Mouse (Mus musculus) induced T-regulatory cell, adult 2 months (primary cell): ENCODE results near the gene Lsamp.

ENCODE experiments used
- DNase-seq: peaks from one replicate; pipeline ENCODE4 v3.0.0-alpha.2; 2012; ENCODE audit warnings: low read depth

The Lsamp gene

GRCm38 (mm10) chr16:40271859-40272258 is 287.7 kb downstream of the Lsamp start:
- no peak for DNase-seq

DNA sequence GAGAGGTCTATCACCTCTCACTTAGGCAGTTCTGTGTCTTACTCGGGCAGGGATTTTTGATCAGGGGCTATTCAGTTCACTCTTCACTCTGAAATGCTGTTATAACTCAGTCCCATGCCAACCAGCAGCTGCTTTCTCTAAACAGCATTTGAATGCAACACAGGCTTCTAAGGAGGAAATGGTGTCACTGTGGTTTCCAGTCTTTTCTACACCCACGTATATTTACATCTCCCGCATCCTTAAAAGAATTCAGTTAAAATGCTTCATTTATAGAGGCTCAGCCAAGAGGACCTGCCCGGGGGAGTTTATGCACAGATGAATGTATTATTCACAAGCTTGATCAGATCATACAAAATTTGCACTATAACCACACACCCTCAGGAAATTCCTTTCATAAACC is 306.0 kb downstream of the Lsamp start:
- DNase-seq: no peak

DNA sequence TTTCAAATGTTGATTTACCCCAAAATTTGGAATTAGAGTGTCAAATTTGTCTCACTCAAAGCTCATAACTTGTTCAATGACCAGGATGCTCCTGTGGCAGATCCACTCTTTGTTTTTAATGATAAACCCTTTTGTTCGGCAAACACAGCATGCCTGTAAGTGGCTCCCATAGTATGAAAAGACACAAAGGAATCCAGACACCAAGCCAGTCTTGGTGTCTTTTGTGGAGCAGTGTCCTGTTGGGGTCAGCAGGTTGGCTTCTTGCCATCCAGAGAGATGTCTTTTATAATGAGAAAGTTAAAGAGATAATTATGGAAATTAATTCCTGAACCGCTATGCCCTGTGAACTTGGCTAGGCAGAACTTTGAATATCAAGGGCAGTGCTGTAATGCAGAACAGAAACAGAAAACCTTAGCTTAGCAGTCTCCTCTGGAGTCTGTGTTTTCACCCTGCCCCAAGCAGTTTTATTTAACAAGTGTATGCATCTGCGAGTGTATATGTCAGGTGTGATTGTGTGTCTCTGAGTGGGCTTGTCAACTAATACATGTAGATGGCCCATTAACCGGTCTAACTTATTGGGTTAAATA is 310.2 kb downstream of the Lsamp start:
- DNase-seq: no peak

- no peak for DNase-seq
These were observed 311.1 kb downstream of the Lsamp start for GRCm38 (mm10) chr16:40295240-40295639.

DNA sequence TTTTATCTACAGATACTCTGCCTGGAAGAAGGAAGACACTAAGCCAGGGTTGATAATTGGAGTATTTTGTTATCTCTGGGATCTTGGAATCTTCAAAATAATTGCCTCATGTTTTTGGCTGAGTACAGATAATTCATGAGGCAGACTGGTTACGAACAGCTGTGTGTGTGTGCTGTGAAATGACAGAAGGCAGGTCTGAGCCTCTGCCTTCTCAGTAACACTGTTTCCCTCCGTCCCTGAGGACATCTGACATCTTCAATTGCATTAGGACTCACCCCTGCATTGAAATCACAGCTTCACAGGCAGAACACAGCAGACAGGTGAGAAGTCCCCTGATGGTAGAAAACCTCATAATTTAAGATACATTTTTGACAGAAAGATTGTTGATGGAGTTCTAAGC is 323.5 kb downstream of the Lsamp start:
- DNase-seq: no peak

DNA sequence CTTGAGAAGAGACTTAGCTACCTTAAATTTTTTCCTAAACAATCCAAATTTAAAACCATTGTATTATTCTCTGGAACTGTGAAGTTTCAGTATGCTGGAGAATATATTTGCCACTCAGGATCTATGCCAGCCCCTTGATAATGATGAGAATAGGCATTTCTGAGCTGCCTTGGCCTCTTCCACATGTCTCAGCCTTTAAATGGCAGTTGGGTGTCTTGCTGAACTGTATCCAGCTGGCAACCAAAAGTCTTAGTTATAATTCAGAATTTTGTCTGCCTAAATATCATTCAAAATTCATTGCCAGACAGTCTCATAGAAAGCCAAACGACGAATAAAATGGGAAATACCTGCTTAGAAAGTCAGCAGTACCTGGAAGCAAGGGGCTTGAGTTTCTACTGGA is 332.0 kb downstream of the Lsamp start:
- no peak for DNase-seq

GRCm38 (mm10) chr16:40324811-40325210 is 340.6 kb downstream of the Lsamp start:
- no peak for DNase-seq

DNA sequence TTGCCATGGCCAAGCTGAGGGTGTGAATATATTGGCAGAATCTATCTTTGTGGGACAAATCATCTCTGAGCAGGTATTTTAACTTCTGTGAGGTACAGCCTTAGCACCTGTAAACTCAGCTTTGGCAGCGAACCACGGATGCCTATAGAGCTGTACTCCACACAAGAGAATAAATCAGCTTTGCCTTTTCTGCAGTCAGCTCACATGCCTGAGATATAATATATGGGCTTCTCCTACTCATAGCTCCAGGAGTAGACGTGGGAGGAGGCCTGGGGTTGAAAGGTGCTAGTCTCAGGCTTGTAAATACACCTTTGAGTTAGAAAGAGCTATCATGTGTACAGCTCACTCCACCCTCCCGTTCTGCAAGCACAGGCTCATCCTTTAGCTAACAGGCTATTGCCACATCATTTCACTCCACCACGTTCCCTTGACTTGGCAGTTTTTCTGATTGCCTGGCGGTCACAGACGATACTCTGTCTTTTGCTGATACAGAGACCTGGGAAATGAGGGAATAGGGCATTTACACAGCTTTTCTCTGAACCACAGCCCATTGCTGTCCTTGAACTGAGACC is 344.2 kb downstream of the Lsamp start:
- no peak for DNase-seq

- DNase-seq: no peak
These were observed 385.5 kb downstream of the Lsamp start for GRCm38 (mm10) chr16:40369677-40370076.

- no peak for DNase-seq
These were observed 387.1 kb downstream of the Lsamp start for GRCm38 (mm10) chr16:40371291-40371690.

- no peak for DNase-seq
These were observed 391.2 kb downstream of the Lsamp start for GRCm38 (mm10) chr16:40375314-40375713.

DNA sequence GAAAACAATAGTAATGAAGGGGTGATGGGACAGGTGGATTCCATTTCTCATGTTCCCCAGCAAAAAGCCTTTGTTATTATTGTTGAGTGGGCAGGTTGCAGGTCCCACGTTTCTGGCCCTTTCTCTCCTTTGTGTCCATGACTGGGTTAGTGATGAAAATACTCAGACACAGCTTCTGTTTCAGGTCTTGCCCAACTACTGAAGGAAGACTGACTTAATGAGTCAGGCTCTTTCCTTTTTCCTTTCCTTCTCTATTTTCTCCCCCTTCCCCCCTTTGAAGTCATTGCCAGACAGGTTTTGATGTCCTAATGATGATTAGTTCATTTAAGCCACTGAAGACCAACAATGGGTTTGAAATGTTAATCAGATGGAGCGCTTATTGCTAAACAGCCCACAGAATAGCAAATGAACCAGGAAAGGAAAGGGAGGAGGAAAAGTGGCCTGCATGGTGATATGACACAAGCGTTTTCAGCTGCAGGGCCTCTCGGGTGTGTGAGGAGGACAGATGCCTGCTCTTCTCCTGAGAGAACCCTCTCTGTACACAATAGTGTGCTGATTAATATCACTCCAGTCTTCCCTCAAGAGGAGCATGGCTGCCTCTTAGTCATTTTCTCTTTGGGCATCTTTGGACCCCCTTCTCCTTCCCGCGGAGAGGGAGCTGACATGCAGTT is 393.1 kb downstream of the Lsamp start:
- no peak for DNase-seq

GRCm38 (mm10) chr16:40392106-40392505 is 407.9 kb downstream of the Lsamp start:
- no peak for DNase-seq

DNA sequence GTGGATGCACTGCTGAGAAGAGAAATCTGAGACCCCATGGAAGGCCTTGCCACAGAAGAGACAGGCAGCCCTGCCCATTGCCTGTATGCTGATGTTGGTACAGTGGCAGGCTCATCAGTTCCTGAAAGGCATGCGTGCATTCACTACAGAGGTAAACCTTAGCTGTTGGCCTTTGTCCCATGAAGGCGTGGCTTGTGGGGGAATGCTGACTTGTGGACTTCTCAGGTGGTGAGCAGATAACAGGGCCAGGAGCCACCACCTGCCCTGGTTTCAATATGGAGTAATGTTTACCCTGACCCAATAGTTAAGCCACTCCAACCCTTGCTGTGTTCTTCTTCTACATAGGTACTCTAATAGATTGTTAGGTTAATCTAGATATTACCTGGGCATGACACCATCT is 415.4 kb downstream of the Lsamp start:
- no peak for DNase-seq

DNA sequence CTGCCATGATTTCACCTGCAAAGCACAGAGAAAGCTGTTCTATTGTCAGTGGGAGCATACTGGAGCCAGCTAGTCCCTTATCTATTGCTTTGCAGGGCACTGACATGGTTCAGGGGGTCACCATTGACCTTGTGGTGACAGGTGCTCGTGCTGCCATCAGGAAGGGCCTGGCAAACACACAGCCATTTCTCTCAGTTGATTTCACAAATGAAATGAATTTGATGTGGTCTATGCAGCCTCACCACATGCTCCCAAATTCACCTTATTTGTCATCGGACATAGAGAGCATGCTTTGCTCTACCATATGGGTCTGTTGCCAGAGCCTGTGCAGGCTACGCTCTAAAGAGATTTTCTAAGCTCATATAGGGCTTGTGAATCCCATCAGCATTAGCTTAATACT is 450.1 kb downstream of the Lsamp start:
- no peak for DNase-seq

- DNase-seq: no peak
These were observed 452.3 kb downstream of the Lsamp start for GRCm38 (mm10) chr16:40436415-40436814.

DNA sequence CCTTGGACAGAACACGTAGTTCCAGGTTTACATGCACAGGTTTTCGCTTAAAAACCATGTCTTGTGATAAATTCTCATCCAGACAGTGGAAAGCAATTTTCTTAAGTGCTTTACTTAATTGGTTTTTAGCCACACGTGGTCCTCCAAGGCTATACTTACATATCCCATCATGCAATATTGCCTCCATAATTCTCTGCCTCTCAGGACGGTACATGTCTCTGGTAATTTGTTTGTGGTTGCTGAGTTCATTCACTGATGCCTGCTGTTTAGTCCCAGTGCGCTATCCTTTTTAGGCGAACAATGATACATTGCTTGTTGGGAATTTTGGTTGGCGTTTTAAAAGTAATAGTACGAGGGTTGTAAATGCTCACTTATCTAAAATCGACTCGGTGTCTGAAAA is 453.7 kb downstream of the Lsamp start:
- DNase-seq: no peak

DNA sequence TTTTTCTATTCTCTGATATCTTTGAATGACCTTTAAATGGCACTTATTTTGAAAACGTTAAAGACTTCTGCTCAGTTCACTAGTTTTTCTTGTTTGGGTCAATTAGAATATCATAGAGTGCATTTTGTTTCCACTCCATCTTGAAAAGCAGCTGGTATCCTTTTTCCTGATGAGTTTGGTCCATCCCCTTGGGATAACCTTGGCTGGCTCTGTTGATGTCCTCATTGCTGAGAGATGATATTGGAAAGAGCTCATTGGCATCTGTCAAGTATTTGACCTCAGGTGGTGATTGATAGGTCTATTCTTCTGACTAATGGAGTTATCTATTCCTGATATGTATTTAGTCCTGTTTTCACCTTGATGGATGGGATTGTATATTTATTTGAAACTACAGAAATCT is 454.7 kb downstream of the Lsamp start:
- no peak for DNase-seq

DNA sequence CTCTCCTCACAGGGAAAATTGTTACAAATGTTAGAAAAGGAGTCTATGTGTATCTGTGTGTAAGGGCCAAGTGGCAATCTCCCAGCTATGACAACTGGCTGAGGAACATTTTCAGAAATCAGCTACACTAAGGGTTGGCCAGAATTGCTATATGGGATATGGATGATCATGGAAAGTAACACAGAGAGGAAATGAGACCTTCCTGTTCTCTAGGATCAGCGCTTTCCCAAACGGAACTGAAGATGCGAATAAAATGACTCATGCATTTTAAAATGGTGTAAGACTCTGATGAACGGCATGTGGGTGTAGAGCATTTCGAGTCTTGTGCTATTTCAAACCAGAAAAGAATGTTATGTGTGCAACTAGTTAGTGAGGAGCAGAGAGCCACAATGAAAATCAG is 462.4 kb downstream of the Lsamp start:
- DNase-seq: no peak

DNA sequence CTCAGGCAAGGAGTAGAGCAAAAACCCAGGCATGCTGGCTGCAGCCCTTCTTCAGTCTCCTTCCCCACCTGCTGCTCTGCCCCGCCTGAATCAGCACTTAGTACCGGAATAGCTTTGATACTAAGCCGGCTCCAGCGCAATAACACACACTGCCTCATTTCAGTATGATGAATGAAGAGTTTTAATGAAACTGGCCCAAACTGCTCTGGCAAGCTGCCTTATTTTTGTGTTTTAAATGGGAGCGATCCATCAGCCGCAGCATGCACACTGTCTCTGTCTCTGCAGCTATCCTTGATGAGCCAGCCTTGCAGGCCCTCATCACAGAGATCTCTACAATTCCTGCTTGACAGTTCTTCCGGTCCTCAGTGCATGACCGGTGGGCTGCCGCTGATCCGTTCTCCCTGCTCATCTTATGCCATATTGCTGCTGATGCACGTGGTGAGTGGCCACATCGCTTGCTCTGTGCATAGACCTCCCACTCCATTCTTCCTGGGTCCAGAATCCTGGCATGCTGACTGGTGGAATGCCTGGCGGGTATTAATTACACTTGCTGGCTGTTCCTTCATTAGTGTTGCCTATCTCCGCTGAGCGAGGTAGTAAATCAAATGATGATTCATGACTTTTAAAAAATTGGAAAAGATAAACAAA is 479.4 kb downstream of the Lsamp start:
- no peak for DNase-seq

DNA sequence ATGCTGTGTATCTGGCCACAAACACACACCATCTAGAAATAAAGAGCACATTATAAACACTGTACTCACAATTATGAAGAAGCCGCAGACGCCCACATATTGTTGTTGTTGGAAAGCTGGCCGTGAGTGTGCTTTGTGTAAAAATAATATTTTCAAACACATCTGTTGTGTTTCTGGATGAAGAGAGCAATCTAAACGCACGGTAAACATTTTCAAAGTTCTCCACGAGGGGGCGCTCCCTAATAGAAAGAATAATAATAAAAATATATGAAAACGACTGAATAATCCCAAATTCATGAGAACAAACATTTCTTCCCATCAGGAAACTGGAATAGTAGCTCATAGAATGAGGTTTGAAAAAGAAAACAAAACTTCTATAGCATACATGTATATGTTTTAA is 482.4 kb downstream of the Lsamp start:
- no peak for DNase-seq

GRCm38 (mm10) chr16:40470946-40471345 is 486.8 kb downstream of the Lsamp start:
- DNase-seq: no peak

GRCm38 (mm10) chr16:40471967-40472366 is 487.8 kb downstream of the Lsamp start:
- no peak for DNase-seq
